Mouse (Mus musculus) mouse trophoblast stem cell (cell line): ENCODE data around the gene Maco1.
"Not testable (repeated sequence)": the region's sequence is repeated elsewhere in the genome, so short reads cannot be mapped to it uniquely, and the experiment has no call there.

Experiments
- in situ Hi-C, 2 experiments: fragments of 300-500 bp; cut with MseI, MboI; formaldehyde crosslinking; loops; 2 replicates in 1 of 2; 3 replicates in 1 of 2; pipeline ENCODE4 v1.15.1; 2025

Gene Maco1

GRCm38 (mm10) chr4:134817706-134818105 lies 35.4 kb downstream of the Maco1 start:
- in situ Hi-C loops = no loop called here

DNA sequence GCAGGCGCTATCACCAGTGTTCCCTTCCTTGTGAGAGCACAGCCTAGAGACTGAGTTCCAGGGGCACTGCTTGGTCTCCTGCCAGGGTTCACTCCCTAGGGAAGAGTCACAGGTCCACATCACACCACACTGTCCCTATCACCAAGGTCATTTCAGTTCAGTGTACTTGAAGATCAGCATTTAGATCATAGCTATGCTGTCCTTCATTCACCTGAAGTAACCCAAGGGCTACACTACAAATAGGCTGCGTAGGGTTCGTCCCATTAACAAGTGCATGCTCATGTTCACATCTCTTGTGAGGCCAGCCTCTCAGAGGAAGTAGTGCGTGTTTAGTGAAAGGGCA lies 38.9 kb downstream of the Maco1 start:
- in situ Hi-C loops = no loop called here

GRCm38 (mm10) chr4:134813406-134814228 lies 39.5 kb downstream of the Maco1 start:
- in situ Hi-C loops = no loop called here

- in situ Hi-C loops = no loop called here
Observed at GRCm38 (mm10) chr4:134804765-134805164, 48.4 kb downstream of the Maco1 start.

DNA sequence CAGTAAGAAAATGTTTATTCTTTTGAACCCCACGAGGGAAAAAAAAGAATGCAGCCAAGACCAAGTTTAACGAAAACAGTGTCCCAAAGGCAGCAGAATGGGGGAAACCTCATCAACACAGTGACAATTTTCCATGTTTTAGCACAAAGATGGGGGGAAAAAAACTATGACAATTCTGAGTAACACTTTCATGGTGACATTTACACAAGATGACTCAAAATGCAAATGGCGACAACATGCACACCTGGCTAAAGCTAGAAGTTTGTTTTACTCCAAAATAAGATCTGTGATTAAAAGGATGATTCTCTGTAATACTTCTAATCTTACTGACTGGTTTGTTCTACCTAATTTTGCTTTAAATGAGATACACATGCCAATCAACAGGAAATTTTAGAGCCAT lies 50.4 kb downstream of the Maco1 start:
- in situ Hi-C loops = no loop called here

GRCm38 (mm10) chr4:134802155-134802554 lies 51.0 kb downstream of the Maco1 start:
- in situ Hi-C loops = no loop called here

GRCm38 (mm10) chr4:134800693-134801092 lies 52.5 kb downstream of the Maco1 start:
- in situ Hi-C loops = no loop called here

- in situ Hi-C loops = no loop called here
Observed at GRCm38 (mm10) chr4:134800098-134800497, 53.0 kb downstream of the Maco1 start.

DNA sequence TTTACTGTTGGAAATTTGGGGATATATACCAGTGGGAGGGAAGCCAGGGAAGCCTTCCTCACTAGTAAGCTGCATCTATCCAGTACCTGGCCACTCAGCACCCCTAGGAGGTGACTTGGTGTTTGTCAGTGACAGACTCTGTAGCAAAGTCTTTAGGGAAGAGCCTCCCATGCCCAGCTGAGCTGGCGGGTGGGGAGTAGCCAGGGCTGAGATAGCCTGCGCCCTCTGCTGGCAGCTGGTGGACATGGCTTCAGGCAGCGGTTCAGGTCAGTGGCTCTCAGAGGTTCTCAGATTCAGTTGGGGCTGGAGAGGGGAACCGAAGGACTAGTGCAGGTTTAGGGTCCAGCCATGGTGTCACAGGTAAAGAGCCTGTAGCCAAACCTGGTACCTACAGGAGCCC lies 53.9 kb downstream of the Maco1 start:
- in situ Hi-C loops = no loop called here

GRCm38 (mm10) chr4:134798861-134799260 lies 54.3 kb downstream of the Maco1 start:
- in situ Hi-C loops = no loop called here

GRCm38 (mm10) chr4:134797621-134798020 lies 55.5 kb downstream of the Maco1 start:
- in situ Hi-C loops = no loop called here

DNA sequence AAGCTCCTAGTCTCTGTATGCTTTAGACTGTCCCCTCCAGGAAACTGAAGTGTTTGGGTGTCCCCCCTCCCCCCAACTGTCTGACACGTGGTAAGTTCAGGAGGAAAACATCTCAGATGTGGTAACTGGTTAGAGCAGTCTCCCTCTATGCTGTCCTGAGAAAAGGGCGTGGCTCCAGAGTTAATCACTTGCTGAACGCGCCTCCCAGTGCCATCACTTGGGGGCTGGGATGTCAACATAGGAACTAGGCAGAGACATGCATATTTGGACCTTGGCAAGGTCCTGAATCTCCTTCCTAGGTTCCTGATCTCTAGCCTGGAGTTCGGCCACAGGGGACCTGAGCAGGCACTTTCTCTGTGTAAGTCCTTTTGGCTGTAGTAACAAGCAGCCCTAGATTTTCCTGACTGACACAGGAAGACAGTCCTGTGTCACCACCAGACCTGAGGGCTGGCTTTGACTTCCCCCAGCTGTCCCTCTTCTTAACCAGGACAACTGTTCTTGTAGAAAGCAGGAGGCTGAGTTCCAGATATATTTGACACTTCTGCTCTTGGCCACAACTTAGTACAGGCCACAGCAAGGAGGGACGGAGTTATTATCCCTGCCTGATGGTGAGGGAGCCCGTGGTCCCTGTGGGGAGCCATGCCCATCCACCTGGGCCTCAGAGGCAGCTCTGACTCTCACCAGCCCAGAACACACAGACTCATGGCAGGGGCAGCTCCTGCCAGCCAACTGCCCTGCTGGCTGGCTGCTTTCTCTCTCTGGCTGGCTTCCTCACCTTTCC lies 56.4 kb downstream of the Maco1 start:
- in situ Hi-C loops = no loop called here

DNA sequence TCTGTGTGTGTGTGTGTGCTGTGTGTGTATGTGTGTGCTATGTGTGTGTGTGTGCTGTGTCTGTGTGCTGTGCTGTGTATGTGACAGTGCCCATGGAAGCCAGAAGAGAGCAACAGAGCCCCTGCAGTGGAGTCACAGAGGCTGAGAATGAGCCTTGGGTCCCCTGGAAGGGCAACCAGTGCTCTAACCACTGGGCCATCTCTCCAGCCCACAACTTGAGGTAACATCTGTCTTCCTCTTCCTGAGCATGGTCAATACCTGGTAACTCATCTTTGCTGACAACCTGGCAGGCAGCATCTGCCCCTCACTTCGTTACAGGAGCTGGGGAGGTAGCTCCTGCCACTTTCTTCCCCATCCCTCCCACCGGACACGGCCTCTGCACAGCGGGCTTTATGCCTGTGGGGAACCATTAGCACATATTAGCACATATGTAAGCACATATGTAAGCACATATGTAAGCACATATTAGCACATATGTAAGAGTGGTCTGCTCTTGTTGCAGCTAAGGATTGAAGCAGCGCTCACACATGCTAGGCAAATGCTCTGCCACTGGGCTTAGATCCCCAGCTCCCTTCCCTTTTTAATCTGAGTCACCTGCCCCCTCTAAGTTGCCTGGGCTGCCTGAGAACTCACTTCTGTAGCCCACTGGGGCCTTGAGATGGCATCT lies 57.2 kb downstream of the Maco1 start:
- in situ Hi-C loops = no loop called here

GRCm38 (mm10) chr4:134794959-134795358 lies 58.2 kb downstream of the Maco1 start:
- in situ Hi-C loops = not testable (repeated sequence)

GRCm38 (mm10) chr4:134793213-134793956 lies 59.8 kb downstream of the Maco1 start:
- in situ Hi-C loops = no loop called here

- in situ Hi-C loops = no loop called here
Observed at GRCm38 (mm10) chr4:134791731-134792130, 61.4 kb downstream of the Maco1 start.

GRCm38 (mm10) chr4:134786946-134787345 lies 66.2 kb downstream of the Maco1 start:
- in situ Hi-C loops = no loop called here

- in situ Hi-C loops = no loop called here
Observed at GRCm38 (mm10) chr4:134784701-134785100, 68.4 kb downstream of the Maco1 start.

DNA sequence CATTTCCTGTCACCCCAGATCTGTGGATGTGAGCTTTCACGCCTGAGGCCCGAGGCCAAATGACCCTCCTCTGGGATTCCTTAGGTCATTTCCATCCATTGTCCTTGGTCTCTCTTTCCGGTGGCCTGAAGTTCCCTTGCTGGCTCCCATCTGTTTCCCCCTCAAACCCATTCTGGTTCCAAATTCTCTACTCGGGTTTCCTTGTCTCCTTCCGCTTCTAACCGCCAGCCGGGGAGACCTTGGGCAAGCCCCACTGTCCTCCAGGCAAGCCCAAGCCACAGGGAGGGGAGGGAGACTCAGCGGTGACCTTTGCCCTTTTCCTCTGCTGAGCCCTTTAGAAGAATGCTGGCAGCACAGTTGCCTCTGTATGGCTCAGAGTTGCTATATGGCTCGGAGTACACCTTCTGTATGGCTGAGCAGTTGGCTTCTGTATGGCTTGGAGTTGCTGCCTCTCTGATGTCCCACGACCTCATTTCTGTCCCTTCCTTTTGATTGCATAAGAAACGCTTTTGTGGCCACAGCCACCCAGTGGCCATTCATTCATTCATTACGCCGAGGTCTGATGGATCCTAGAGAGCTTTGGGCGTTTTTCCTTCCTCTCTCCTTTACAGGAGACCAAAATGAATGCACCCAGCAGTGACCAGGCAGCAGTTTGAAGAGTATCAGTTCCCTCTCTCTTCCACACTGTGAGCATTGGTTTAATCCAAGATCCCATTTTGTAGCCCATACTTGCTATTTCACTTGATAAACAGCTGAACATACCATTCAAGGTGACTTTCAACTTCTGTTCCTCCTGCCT lies 73.8 kb downstream of the Maco1 start:
- in situ Hi-C loops = no loop called here

GRCm38 (mm10) chr4:134776246-134776645 lies 76.9 kb downstream of the Maco1 start:
- in situ Hi-C loops = no loop called here
